Mouse (Mus musculus) inflammation-experienced regulatory T-cells, adult 6 months (primary cell): ENCODE results near the gene BC061237. TPM values are rescaled to one million over a fixed set of nuclear protein-coding genes. Genes with fewer than 3 reads are reported as not detected.
"Not testable (repeated sequence)": the region's sequence is repeated elsewhere in the genome, so short reads cannot be mapped to it uniquely, and the experiment has no call there.

ENCODE experiments used
- ATAC-seq: one replicate; pipeline ENCODE4 v1.8.0; 2017
- polyA plus RNA-seq, 3 experiments: library from polyadenylated mRNA; unstranded; fragments of 100-300 nt; shearing (Covaris generic); gene quantifications; one replicate each; pipeline ENCODE4 v1.2.1; 2017

Gene BC061237
- not detected for polyA plus RNA-seq

GRCm38 (mm10) chr14:44492163-44492562 lies at the start of gene BC061237:
Gene BC061237, plus strand, starts transcription at chr14:44492463.
- ATAC-seq, result not testable (repeated sequence)

DNA sequence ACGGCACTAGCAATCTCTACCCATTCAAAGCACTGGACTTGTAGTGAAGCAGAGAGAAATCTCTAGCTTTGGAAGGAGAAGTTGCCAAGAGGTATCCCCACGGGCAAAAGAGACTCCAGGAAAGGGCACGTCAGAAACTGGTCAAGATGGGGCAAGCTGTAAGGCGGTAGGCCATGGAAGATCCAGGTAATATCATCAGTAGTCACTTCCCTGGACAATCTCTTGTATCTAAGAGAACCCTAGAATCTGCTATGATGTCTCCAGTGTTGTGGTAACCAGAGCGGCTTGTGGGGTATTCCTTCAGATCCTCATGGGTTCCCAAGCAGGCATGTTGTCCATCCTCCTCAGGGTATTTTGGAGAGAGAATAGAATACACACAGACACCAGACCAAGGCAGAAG lies 25.7 kb downstream of the BC061237 start, which contains the start of gene Gm17093:
TSS of gene Gm17093 (plus strand) at position 301 of the 400 bp plus-strand sequence.
- ATAC-seq, result not testable (repeated sequence)

- ATAC-seq, result not testable (repeated sequence)
Observed at GRCm38 (mm10) chr14:44547961-44548360, 55.7 kb downstream of the BC061237 start.

Other genes with a start within 250 kb of the BC061237 start
- not detected for gene Gm8220, start 206.9 kb upstream of the BC061237 start, polyA plus RNA-seq
- not detected for gene Gm5930, start 153.9 kb upstream of the BC061237 start, polyA plus RNA-seq
- not detected for gene Gm8229, start 127.1 kb upstream of the BC061237 start, polyA plus RNA-seq
- not detected for gene Gm3371, start 81.8 kb upstream of the BC061237 start, polyA plus RNA-seq
- gene Gm8232, start 58.8 kb upstream of the BC061237 start, polyA plus RNA-seq, result not detected
- not detected for gene Gm17093, start 25.8 kb downstream of the BC061237 start, polyA plus RNA-seq
- not detected for gene Gm8247, start 90.7 kb downstream of the BC061237 start, polyA plus RNA-seq
- not detected for gene Gm5624, start 135.5 kb downstream of the BC061237 start, polyA plus RNA-seq
- not detected for gene Gm8257, start 214.0 kb downstream of the BC061237 start, polyA plus RNA-seq